Mouse (Mus musculus): ENCODE results near the gene Olfr1449. TPM values are rescaled to one million over a fixed set of nuclear protein-coding genes. Genes with fewer than 3 reads are reported as not detected.
"Not testable (repeated sequence)": the region's sequence is repeated elsewhere in the genome, so short reads cannot be mapped to it uniquely, and the experiment has no call there.

Olfr1449 gene
- not detected for polyA plus RNA-seq (2017; shearing (Covaris generic))

DNA sequence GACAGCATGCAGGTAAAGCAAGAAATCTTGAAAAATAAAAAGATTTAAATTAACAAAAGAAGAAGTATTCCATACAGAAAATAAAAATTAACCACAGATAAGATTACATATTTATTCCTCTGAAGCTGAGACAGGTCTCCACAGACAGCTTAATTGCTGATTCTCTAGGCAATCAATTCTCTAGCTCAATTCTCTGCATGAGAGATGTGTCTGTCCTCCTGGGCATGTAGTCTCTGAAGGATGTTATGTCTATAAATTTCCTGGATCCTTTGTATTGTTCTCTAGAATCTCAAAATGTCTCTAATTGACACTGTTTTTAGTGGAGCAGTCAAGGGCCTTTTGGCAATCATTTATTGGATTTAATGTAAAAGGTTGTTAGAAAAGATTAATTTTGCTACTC is at the start of gene Olfr1449:
TSS of gene Olfr1449 (plus strand) at position 301 of the 400 bp plus-strand sequence.
- no peak for ATAC-seq

GRCm38 (mm10) chr19:12883555-12883954 is 47.1 kb upstream of the Olfr1449 start, which contains the start of gene Olfr1445:
TSS of gene Olfr1445 (plus strand) at chr19:12883855.
- no peak for ATAC-seq

DNA sequence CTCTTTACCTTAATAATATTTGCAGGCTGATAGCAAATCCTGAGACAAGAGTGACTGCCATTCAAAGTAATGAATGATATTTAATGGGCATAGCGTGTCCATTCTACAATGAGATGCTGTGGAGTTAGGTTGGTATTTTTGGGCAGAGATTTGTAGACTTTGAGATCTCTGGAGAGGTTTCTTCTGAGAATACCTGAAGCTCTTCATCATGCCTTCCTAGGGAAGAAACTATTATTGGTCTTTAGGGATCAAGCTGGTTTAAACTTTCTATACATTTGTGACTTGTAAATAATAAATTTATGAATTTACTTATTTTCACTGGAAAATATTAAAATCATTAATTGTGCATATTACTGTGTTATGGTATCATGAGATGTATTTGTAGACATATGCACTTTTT is 37.2 kb upstream of the Olfr1449 start, which contains the start of gene Olfr1446:
TSS of gene Olfr1446 (minus strand) at position 101 of the 400 bp plus-strand sequence.
- no peak for ATAC-seq

DNA sequence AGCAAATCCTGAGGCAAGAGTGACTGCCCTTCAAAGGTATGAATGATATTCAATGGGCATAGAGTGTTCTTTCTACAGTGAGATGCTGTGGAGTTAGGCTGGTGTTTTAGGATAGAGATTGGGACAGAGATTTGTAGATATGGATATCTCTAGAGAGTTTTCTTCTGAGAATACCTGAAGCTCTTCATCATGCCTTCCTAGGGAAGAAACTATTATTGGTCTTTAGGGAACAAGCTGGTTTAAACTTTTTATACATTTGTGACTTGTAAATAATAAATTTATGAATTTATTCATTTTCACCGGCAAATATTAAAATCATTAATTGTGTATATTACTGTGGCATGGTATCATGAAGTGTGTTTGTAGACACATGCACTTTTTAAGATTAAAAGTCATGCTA is 27.0 kb upstream of the Olfr1449 start, which contains the start of gene Olfr1447:
TSS of gene Olfr1447 (minus strand) at position 101 of the 400 bp plus-strand sequence.
- no peak for ATAC-seq

GRCm38 (mm10) chr19:12924319-12924718 is 6.3 kb upstream of the Olfr1449 start, which contains the start of gene Olfr1448:
TSS of gene Olfr1448 (minus strand) at chr19:12924419.
- ATAC-seq = no peak

DNA sequence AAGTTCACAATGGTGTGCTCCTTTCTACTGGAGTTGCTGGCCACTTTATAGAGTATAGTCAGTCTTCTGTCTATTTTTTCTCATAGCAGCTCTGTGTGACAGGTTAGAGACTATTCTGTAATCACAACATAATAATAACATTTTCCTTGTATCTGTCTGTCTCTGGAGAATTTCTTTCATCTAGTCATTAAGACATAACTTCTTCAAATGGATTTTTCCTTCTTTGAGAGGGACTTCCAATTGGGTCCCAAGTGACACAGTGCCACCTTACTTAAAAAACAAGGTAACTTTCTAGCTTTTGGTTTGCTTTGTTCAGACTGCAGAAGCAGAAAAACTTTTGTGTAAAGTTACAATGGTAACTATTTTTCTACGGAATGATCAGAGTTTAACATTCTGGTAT is 19.3 kb downstream of the Olfr1449 start, which contains the start of gene Olfr1450:
TSS of gene Olfr1450 (plus strand) at position 301 of the 400 bp plus-strand sequence.
- ATAC-seq = no peak

- not testable (repeated sequence) for ATAC-seq
These were observed 39.4 kb downstream of the Olfr1449 start for GRCm38 (mm10) chr19:12970082-12970481.

Other genes starting within 250 kb of the Olfr1449 start
- not detected for gene Keg1, start 235.1 kb upstream of the Olfr1449 start, polyA plus RNA-seq (2017; shearing (Covaris generic))
- 1 to 10 TPM; 2.4 to 4.2 (median 3.7) TPM for gene Cntf, start 165.2 kb upstream of the Olfr1449 start, polyA plus RNA-seq (2017; shearing (Covaris generic))
- 10 to 100 TPM; 17.7 to 22.3 (median 19.1) TPM for gene Zfp91, start 134.7 kb upstream of the Olfr1449 start, polyA plus RNA-seq (2017; shearing (Covaris generic))
- 100 to 1,000 TPM; 257 to 302 (median 261) TPM for gene Lpxn, start 134.6 kb upstream of the Olfr1449 start, polyA plus RNA-seq (2017; shearing (Covaris generic))
- gene Gm5244, start 84.2 kb upstream of the Olfr1449 start, polyA plus RNA-seq (2017; shearing (Covaris generic)) = under 1 TPM; 0.47 to 0.91 (median 0.54) TPM
- 1 to 10 TPM in 1 of 3 experiments, under 1 TPM in 2; 0.70 to 1.3 (median 0.74) TPM for gene Olfr1444, start 73.6 kb upstream of the Olfr1449 start, polyA plus RNA-seq (2017; shearing (Covaris generic))
- gene Olfr1445, start 47.0 kb upstream of the Olfr1449 start, polyA plus RNA-seq (2017; shearing (Covaris generic)) = not detected
- gene Olfr1446, start 37.3 kb upstream of the Olfr1449 start, polyA plus RNA-seq (2017; shearing (Covaris generic)) = not detected
- not detected for gene Olfr1447, start 27.1 kb upstream of the Olfr1449 start, polyA plus RNA-seq (2017; shearing (Covaris generic))
- not detected for gene Olfr1448, start 6.4 kb upstream of the Olfr1449 start, polyA plus RNA-seq (2017; shearing (Covaris generic))
- not detected for gene Olfr1450, start 19.4 kb downstream of the Olfr1449 start, polyA plus RNA-seq (2017; shearing (Covaris generic))
- not detected for gene Olfr1451, start 64.2 kb downstream of the Olfr1449 start, polyA plus RNA-seq (2017; shearing (Covaris generic))
- gene Olfr1453, start 97.5 kb downstream of the Olfr1449 start, polyA plus RNA-seq (2017; shearing (Covaris generic)) = not detected
- not detected for gene Olfr1454, start 129.8 kb downstream of the Olfr1449 start, polyA plus RNA-seq (2017; shearing (Covaris generic))
- not detected for gene Olfr1457, start 167.1 kb downstream of the Olfr1449 start, polyA plus RNA-seq (2017; shearing (Covaris generic))
- gene Olfr1458, start 175.9 kb downstream of the Olfr1449 start, polyA plus RNA-seq (2017; shearing (Covaris generic)) = not detected
- gene Olfr1459, start 218.7 kb downstream of the Olfr1449 start, polyA plus RNA-seq (2017; shearing (Covaris generic)) = under 1 TPM in 1 of 3 experiments, not detected in 2; 0.08 TPM
- gene Olfr1461, start 232.2 kb downstream of the Olfr1449 start, polyA plus RNA-seq (2017; shearing (Covaris generic)) = not detected